In genomic region chr6:99265173-99265572, GRCm38 (mm10) we compare ENCODE assay signal across 9 mouse cellular contexts.
DNase-seq lines count a peak whose midpoint lies in the region; ATAC-seq and TF ChIP-seq lines count a peak whose summit lies in the region.
"Had no signal": no experiment of that assay in that cellular context is flagged by ENCODE, and none has a peak within 500 bp of the region (broad histone marks: within the 10 kb centered on the region; RNA-seq: fewer than 3 reads in every experiment).

No protein-coding gene starts in this region.

- H3K4me3 ChIP-seq in forebrain, embryonic 14.5 days (ENCODE audit: low read depth, low read length), result no peak overlapping the region
- no peak overlapping the region for H3K4me3 ChIP-seq in forebrain, embryonic 11.5 days (ENCODE audit: low read depth, low read length)
- H3K4me3 ChIP-seq in liver, embryonic 11.5 days (ENCODE audit: low read depth, low read length), result no peak overlapping the region
- no peak overlapping the region for H3K4me3 ChIP-seq in forebrain, postnatal 0 days (ENCODE audit: low read depth, low read length)
- no peak overlapping the region for H3K4me3 ChIP-seq in midbrain, embryonic 13.5 days (replicated peaks)

- 22% methylated on average over 4 of the region's 4 CpGs for WGBS in forebrain, embryonic 14.5 days
- 27% methylated on average over 4 of the region's 4 CpGs for WGBS in forebrain, embryonic 11.5 days
- 36% methylated on average over 4 of the region's 4 CpGs for WGBS in liver, embryonic 11.5 days
- 27% methylated on average over 4 of the region's 4 CpGs for WGBS in forebrain, postnatal 0 days
- 28% methylated on average over 4 of the region's 4 CpGs for whole genome bisulfite sequencing in midbrain, embryonic 13.5 days

- peaks cover 38% of the 10 kb centered on the region for H3K4me1 ChIP-seq in forebrain, embryonic 14.5 days (ENCODE audit: control insufficient read depth, insufficient read depth, low read length)
- H3K4me1 ChIP-seq in forebrain, embryonic 11.5 days (replicated peaks; ENCODE audit: control insufficient read depth, insufficient read depth, low read length), result peaks cover 41% of the 10 kb centered on the region
- H3K4me1 ChIP-seq in liver, embryonic 11.5 days (replicated peaks; ENCODE audit: control insufficient read depth, insufficient read depth, low read length), result peaks cover 30% of the 10 kb centered on the region
- H3K4me1 ChIP-seq in forebrain, postnatal 0 days (ENCODE audit: insufficient read depth), result peaks cover 16% of the 10 kb centered on the region; the same call in 1 of the 2 replicates
- peaks cover 63% of the 10 kb centered on the region for H3K4me1 ChIP-seq in midbrain, embryonic 13.5 days (replicated peaks)

- peak overlapping the region; percentile 17; the same call in 1 of the 2 replicates for H3K9ac ChIP-seq in forebrain, embryonic 14.5 days (ENCODE audit: low read length)
- no peak overlapping the region for H3K9ac ChIP-seq in forebrain, embryonic 11.5 days (ENCODE audit: low read length)
- H3K9ac ChIP-seq in liver, embryonic 11.5 days (ENCODE audit: low read depth, low read length), result no peak overlapping the region
- no peak overlapping the region for H3K9ac ChIP-seq in forebrain, postnatal 0 days
- H3K9ac ChIP-seq in midbrain, embryonic 13.5 days (replicated peaks), result no peak overlapping the region

- no peak overlapping the region for H3K27ac ChIP-seq in forebrain, embryonic 14.5 days (ENCODE audit: low read depth, low read length)
- no peak overlapping the region for H3K27ac ChIP-seq in forebrain, embryonic 11.5 days (ENCODE audit: low read depth, low read length)
- no peak overlapping the region for H3K27ac ChIP-seq in liver, embryonic 11.5 days (ENCODE audit: low read depth, low read length)
- peak overlapping the region; percentile 73 for H3K27ac ChIP-seq in forebrain, postnatal 0 days (ENCODE audit: low read depth, low read length)
- no peak overlapping the region for H3K27ac ChIP-seq in midbrain, embryonic 13.5 days

- peak; percentile 59 for TF ChIP-seq CTCF in forebrain, postnatal 0 days (IDR thresholded peaks at IDR 0.05; ENCODE audit: low read depth)

- DNase-seq in forebrain, embryonic 14.5 days (ENCODE audit: low spot score), result peak; percentile 46
- DNase-seq in forebrain, embryonic 11.5 days (ENCODE audit: low spot score), result no peak
- DNase-seq in liver, embryonic 11.5 days (ENCODE audit: low spot score), result no peak
- no peak for DNase-seq in liver
- peak; percentile 67 for DNase-seq in forebrain, postnatal 0 days
- no peak for DNase-seq in ovary, postnatal 36 days (ENCODE audit: low spot score)
- DNase-seq in left cerebral cortex, adult 11 months (ENCODE audit: low spot score), result no peak
- DNase-seq: kidney, adult 8-10 months had no signal

- H3K4me2 ChIP-seq in forebrain, embryonic 14.5 days (ENCODE audit: low read length), result no peak overlapping the region
- no peak overlapping the region for H3K4me2 ChIP-seq in forebrain, embryonic 11.5 days (ENCODE audit: low read depth, low read length, severe bottlenecking)
- H3K4me2 ChIP-seq in liver, embryonic 11.5 days, result peak overlapping the region; percentile 52; the same call in 1 of the 2 replicates
- H3K4me2 ChIP-seq in forebrain, postnatal 0 days (ENCODE audit: low read depth), result peak overlapping the region; percentile 20
- peak overlapping the region; percentile 22; the same call in 1 of the 2 replicates for H3K4me2 ChIP-seq in midbrain, embryonic 13.5 days (replicated peaks)

- H3K27me3 ChIP-seq in forebrain, embryonic 14.5 days (replicated peaks; ENCODE audit: control insufficient read depth, insufficient read depth, low read length), result no peaks in the 10 kb centered on the region
- peaks cover 2% of the 10 kb centered on the region; the same call in 1 of the 2 replicates for H3K27me3 ChIP-seq in forebrain, embryonic 11.5 days (ENCODE audit: control insufficient read depth, insufficient read depth, low read length)
- no peaks in the 10 kb centered on the region for H3K27me3 ChIP-seq in liver, embryonic 11.5 days (replicated peaks; ENCODE audit: control insufficient read depth, insufficient read depth, low read length)
- H3K27me3 ChIP-seq in forebrain, postnatal 0 days (ENCODE audit: insufficient read depth, low read length), result no peaks in the 10 kb centered on the region
- 0 out of 2 replicates have a peak, but pooled peaks cover 3% of the 10 kb centered on the region for H3K27me3 ChIP-seq in midbrain, embryonic 13.5 days

- no peaks in the 10 kb centered on the region for H3K36me3 ChIP-seq in forebrain, embryonic 14.5 days (ENCODE audit: control insufficient read depth, insufficient read depth, low read length)
- no peaks in the 10 kb centered on the region for H3K36me3 ChIP-seq in forebrain, embryonic 11.5 days (ENCODE audit: control insufficient read depth, insufficient read depth, low read length)
- H3K36me3 ChIP-seq in liver, embryonic 11.5 days (ENCODE audit: control insufficient read depth, insufficient read depth, low read length), result no peaks in the 10 kb centered on the region
- H3K36me3 ChIP-seq in forebrain, postnatal 0 days (ENCODE audit: insufficient read depth), result no peaks in the 10 kb centered on the region
- H3K36me3 ChIP-seq in midbrain, embryonic 13.5 days, result no peaks in the 10 kb centered on the region

- H3K9me3 ChIP-seq in forebrain, embryonic 14.5 days (replicated peaks; ENCODE audit: control insufficient read depth, low read length), result no peaks in the 10 kb centered on the region
- no peaks in the 10 kb centered on the region for H3K9me3 ChIP-seq in forebrain, embryonic 11.5 days (ENCODE audit: control insufficient read depth, low read length)
- H3K9me3 ChIP-seq in liver, embryonic 11.5 days (ENCODE audit: control insufficient read depth, low read length), result no peaks in the 10 kb centered on the region
- no peaks in the 10 kb centered on the region for H3K9me3 ChIP-seq in forebrain, postnatal 0 days (ENCODE audit: low read length)
- H3K9me3 ChIP-seq in midbrain, embryonic 13.5 days, result no peaks in the 10 kb centered on the region

- ATAC-seq in forebrain, embryonic 14.5 days, result no peak
- ATAC-seq in forebrain, embryonic 11.5 days (replicated peaks; ENCODE audit: low FRiP score), result no peak
- no peak for ATAC-seq in liver, embryonic 11.5 days (replicated peaks; ENCODE audit: low FRiP score)
- peak; percentile 72; the same call in 1 of the 2 replicates for ATAC-seq in forebrain, postnatal 0 days
- ATAC-seq in midbrain, embryonic 13.5 days, result no peak

Comparison
In these comparisons a context has a peak if more than half of its experiments do, and no peak if none do; other contexts are left out.
1. DNase-seq: peak in forebrain, embryonic 14.5 days (single experiment) and forebrain, postnatal 0 days (single experiment); none in forebrain, embryonic 11.5 days (single experiment), liver, embryonic 11.5 days (single experiment), liver (single experiment), ovary, postnatal 36 days (single experiment) and left cerebral cortex, adult 11 months (single experiment).
2. H3K4me2 ChIP-seq: peak in liver, embryonic 11.5 days (single experiment), forebrain, postnatal 0 days (single experiment) and midbrain, embryonic 13.5 days (single experiment); none in forebrain, embryonic 14.5 days (single experiment) and forebrain, embryonic 11.5 days (single experiment).